Mouse (Mus musculus) lung, adult 18-20 months (tissue): ENCODE measurements around the gene Fam136a.
"Not testable (repeated sequence)": the region's sequence is repeated elsewhere in the genome, so short reads cannot be mapped to it uniquely, and the experiment has no call there.

Experiments
- DNase-seq, 2 experiments: peaks; one replicate each; pipeline ENCODE4 v3.0.0; 2022; ENCODE audit warnings: mixed read lengths in 2 of 2

Fam136a gene

GRCm38 (mm10) chr6:86365371-86366124, at the start of gene Fam136a:
Gene Fam136a, plus strand, starts transcription at chr6:86365646.
- DNase-seq, result peak; percentile 95 to 97

DNA sequence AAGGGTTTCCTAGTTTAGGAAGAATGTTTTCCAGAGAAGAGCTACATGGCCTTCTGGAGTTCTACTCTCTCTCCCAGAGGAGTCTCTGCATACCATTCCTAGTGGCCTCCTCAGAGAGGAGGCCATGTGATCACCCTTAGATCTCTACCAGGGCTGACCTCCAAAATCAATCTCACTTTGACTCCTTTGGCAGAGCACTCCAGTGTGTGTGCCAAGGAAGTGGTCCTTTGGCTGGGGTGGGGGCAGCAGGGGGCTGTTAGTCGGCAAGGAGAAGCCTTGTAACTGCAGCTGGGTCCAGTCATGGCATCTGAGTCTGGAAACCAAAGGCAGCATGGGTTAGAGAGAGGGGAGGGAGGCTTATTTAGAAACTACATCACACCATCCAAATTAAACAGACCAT, 48.4 kb upstream of the Fam136a start:
- DNase-seq, result no peak

- DNase-seq, result peak; percentile 10 to 13
Observed at GRCm38 (mm10) chr6:86318855-86319254, 46.6 kb upstream of the Fam136a start.

GRCm38 (mm10) chr6:86322031-86322563, 43.3 kb upstream of the Fam136a start:
- no peak for DNase-seq

DNA sequence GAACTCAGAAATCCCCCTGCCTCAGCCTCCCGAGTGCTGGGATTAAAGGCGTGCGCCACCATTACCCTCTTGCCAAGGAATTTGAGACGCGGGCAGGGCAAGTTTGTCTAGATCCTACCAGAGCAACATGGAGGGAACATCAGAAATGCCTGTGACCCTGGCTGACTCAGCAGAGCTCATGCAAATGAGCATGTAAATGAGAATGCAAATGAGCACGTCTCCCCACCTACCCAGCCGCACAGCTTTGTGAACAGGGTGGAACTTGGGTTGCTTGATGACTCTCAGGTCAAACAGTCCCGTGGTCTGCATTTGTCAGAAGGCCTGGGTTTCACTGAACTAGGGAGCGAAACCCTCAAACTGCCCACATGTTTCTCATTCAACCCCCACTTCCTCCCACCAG, 42.5 kb upstream of the Fam136a start:
- no peak for DNase-seq

GRCm38 (mm10) chr6:86324400-86324799, 41.0 kb upstream of the Fam136a start:
- no peak for DNase-seq

- DNase-seq, result peak; percentile 10 to 33
Observed at GRCm38 (mm10) chr6:86325646-86326045, 39.8 kb upstream of the Fam136a start.

DNA sequence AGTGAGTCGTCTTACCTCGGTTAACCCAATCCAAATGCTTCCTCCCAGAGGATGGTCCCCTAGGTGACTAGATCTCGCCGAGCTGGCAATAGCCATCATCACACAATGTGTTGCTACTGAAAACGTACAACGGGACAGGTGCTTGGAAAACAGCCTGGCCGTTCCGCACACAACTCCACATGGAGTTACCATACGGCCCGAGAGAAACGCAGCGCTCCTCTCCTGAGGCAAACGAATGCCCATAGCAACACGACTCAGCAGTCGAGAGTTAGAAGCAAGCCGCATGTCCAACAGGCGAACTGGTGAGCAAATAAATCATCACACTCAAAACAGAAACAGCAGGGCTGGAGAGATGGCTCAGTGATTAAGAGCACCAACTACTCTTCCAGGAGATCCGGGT, 38.6 kb upstream of the Fam136a start:
- DNase-seq, result no peak

GRCm38 (mm10) chr6:86328369-86328768, 37.1 kb upstream of the Fam136a start:
- DNase-seq, result no peak

- DNase-seq, result no peak
Observed at GRCm38 (mm10) chr6:86329943-86330342, 35.5 kb upstream of the Fam136a start.

GRCm38 (mm10) chr6:86335121-86335849, 30.2 kb upstream of the Fam136a start:
- peak in 1 of 2 experiments; percentile 5 for DNase-seq

- no peak for DNase-seq
Observed at GRCm38 (mm10) chr6:86335860-86336259, 29.6 kb upstream of the Fam136a start.

- not testable (repeated sequence) for DNase-seq
Observed at GRCm38 (mm10) chr6:86336340-86336739, 29.1 kb upstream of the Fam136a start.

GRCm38 (mm10) chr6:86343656-86344055, 21.8 kb upstream of the Fam136a start:
- no peak for DNase-seq

DNA sequence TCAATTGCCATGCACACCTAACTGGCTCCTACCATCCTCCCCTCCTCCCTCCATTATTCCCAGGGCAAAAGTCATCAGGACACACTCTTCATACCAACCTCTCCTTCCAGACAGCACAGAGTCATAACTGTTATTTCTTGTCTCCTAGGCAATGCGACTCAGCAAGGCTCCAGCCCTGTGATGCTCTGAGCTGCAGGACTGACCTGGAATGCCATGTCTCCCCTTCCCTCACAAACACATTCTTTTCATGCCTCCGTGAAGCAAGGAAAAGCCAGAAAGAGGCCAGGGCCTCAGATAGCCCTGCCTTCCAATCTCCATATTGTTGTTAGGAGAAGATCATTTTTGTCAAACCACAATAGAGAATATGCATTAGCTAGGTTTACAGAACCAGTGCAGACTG, 19.4 kb upstream of the Fam136a start:
- no peak for DNase-seq

DNA sequence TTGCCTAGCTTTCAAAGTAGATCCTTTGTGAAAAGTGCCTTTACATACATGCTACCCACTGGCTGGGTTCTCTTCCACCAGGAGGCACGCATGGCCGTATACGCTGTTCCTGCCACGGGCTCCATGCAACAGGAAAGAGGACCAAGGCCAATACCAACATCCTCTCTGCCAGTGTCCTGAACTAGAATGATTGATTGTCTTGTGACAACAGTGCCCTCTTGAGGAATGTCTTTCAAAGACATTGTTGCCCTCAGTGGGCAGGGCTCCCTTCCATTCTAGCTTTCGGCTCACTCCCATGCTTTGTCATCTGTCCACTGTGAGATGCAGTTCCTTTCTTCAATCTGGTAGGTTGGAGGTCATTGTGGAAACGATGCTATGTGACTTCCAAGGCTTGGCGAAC, 16.2 kb upstream of the Fam136a start:
- peak in 1 of 2 experiments; percentile 16 for DNase-seq

GRCm38 (mm10) chr6:86354948-86355347, 10.5 kb upstream of the Fam136a start:
- no peak for DNase-seq

- DNase-seq, result no peak
Observed at GRCm38 (mm10) chr6:86356956-86357355, 8.5 kb upstream of the Fam136a start.

GRCm38 (mm10) chr6:86360691-86361090, 4.8 kb upstream of the Fam136a start:
- DNase-seq, result peak; percentile 20 to 22

- DNase-seq, result no peak
Observed at GRCm38 (mm10) chr6:86361373-86361772, 4.1 kb upstream of the Fam136a start.

DNA sequence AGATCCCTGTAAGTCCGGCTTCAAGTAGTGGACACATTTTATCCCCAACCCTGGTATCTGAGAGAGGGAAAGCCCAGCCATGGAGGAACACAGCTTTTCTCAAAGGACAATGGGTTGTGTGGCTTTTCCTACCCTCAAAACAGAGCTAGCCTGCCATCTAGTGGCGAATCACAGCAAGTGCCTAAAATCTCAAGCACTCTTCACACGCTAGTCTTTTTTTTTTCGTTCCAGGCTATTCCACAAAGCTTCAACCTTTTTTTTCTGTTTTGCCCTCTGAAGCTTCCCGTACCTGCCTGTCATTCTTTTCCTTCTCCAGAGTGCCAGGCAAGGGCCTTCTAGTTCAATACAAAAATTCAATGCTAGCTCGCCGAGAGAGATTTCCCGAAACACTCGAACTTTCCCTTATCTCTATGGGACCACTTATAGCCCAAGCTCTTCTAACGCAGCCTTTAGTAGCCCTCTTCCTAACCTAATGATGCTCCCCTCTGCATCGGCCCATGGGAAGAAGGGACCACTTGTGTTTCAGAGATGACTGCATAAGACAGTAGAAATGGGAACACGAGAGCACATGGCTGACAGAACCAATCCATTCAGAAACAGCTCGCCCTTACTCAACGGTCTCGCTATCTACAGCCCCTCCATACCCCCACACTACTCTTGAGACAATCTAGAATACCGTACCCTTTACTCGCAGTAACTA, 854 bp upstream of the Fam136a start:
- DNase-seq, result peak; percentile 77 to 79

- peak; percentile 43 to 57 for DNase-seq
Observed at GRCm38 (mm10) chr6:86366125-86366852, 843 bp downstream of the Fam136a start.

GRCm38 (mm10) chr6:86366853-86367249, 1.4 kb downstream of the Fam136a start:
- no peak for DNase-seq
